29 mouse cellular contexts compared by ENCODE assay signal in the genomic region with DNA sequence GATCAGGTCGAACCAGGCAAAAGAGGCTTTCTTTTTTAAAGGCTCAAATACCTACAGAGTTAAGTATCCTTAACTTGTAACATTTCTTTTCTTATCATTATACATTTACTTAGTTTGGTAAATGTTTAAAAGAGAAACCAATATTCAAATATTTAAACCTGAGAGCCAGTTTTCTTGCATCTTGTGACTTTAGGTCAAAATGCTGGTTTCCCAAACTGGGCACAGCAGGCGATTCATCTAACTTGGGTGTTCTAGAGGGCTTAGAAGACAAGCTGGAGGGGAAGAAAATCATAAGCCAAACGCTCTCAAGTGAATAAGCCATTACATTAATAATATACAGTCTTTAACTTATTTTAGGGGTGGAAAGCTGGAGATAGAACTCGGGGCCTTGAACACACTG. TPM values are rescaled to one million over a fixed set of nuclear protein-coding genes. Genes with fewer than 3 reads are reported as not detected.
"Had no signal": no experiment of that assay in that cellular context is flagged by ENCODE, and none has a peak within 500 bp of the region (broad histone marks: within the 10 kb centered on the region; RNA-seq: fewer than 3 reads in every experiment).

No protein-coding gene starts in this region.

- H3K27ac ChIP-seq: embryonic facial prominence, embryonic 10.5 days; embryonic facial prominence, embryonic 12.5 days; embryonic facial prominence, embryonic 13.5 days; embryonic facial prominence, embryonic 15.5 days; forebrain, embryonic 10.5 days; forebrain, embryonic 12.5 days; forebrain, embryonic 13.5 days; forebrain, embryonic 15.5 days; gastrocnemius, adult 2 months had no signal

- H3K4me3 ChIP-seq: embryonic facial prominence, embryonic 10.5 days; embryonic facial prominence, embryonic 12.5 days; embryonic facial prominence, embryonic 13.5 days; embryonic facial prominence, embryonic 15.5 days; erythroblast, embryonic 14.5 days; forebrain, embryonic 10.5 days; forebrain, embryonic 12.5 days; forebrain, embryonic 13.5 days; forebrain, embryonic 15.5 days; gastrocnemius, adult 2 months had no signal

- H3K4me1 ChIP-seq: embryonic facial prominence, embryonic 12.5 days; embryonic facial prominence, embryonic 13.5 days; embryonic facial prominence, embryonic 15.5 days; forebrain, embryonic 12.5 days had no signal

- H3K4me2 ChIP-seq: embryonic facial prominence, embryonic 12.5 days; embryonic facial prominence, embryonic 13.5 days; embryonic facial prominence, embryonic 15.5 days; forebrain, embryonic 12.5 days; forebrain, embryonic 13.5 days; forebrain, embryonic 15.5 days had no signal

- H3K27me3 ChIP-seq: embryonic facial prominence, embryonic 12.5 days; embryonic facial prominence, embryonic 15.5 days; forebrain, embryonic 12.5 days; forebrain, embryonic 13.5 days; forebrain, embryonic 15.5 days had no signal

- DNase-seq: cerebellum, adult 18-20 months; cerebellum, adult 2 months; cerebellum, adult 8-10 months; cerebellum, adult 9-10 months; cerebellum, adult 9-11 months; cerebellum, postnatal 10 days; cerebellum, postnatal 14 days; cerebellum, postnatal 25 days; cerebellum, postnatal 36 days; embryo, embryonic 11 days; forebrain, postnatal 0 days; gastrocnemius, adult 2 months; gastrocnemius, postnatal 10 days; gastrocnemius, postnatal 14 days; gastrocnemius, postnatal 25 days; gastrocnemius, postnatal 36 days; heart, adult 11 months had no signal

- ATAC-seq: forebrain, embryonic 13.5 days; forebrain, embryonic 14.5 days; forebrain, embryonic 15.5 days; forebrain, embryonic 16.5 days; forebrain, postnatal 0 days had no signal

- H3K9ac ChIP-seq: embryonic facial prominence, embryonic 12.5 days; embryonic facial prominence, embryonic 13.5 days; embryonic facial prominence, embryonic 15.5 days; forebrain, embryonic 12.5 days; forebrain, embryonic 13.5 days; forebrain, embryonic 15.5 days; forebrain, postnatal 0 days had no signal

- H3K9me3 ChIP-seq: embryonic facial prominence, embryonic 10.5 days; embryonic facial prominence, embryonic 12.5 days; embryonic facial prominence, embryonic 13.5 days; embryonic facial prominence, embryonic 15.5 days; forebrain, embryonic 10.5 days; forebrain, embryonic 12.5 days; forebrain, embryonic 13.5 days; forebrain, embryonic 15.5 days had no signal

- H3K36me3 ChIP-seq: embryonic facial prominence, embryonic 10.5 days; embryonic facial prominence, embryonic 12.5 days; embryonic facial prominence, embryonic 13.5 days; embryonic facial prominence, embryonic 15.5 days; forebrain, embryonic 12.5 days; forebrain, embryonic 15.5 days had no signal

RNA-seq across cellular contexts. Expression of a gene that starts 10.2 kb away (rescaled TPM):
- total RNA-seq: granulocyte monocyte progenitor cell, adult 5-6 weeks had no signal
